Mouse (Mus musculus) regulatory T cell (primary cell): ENCODE measurements around the gene Actr5.

Source experiments
- in situ Hi-C: fragments of 300-600 bp; cut with MboI, MseI; formaldehyde crosslinking; loops from one replicate; pipeline ENCODE4 v1.15.1; 2025; ENCODE audit warnings: high pct_unique_total_duplicates

Gene Actr5

GRCm38 (mm10) chr2:158624718-158625222, at the start of gene Actr5:
Actr5 (plus strand) TSS chr2:158624888.
- in situ Hi-C loops: loop anchor here (10.0 kb wide), 1 partner anchor 540 kb away; no protein-coding TSS in a partner anchor

GRCm38 (mm10) chr2:158579979-158580378, 44.7 kb upstream of the Actr5 start:
- in situ Hi-C loops: no loop called here

GRCm38 (mm10) chr2:158584621-158585358, 39.9 kb upstream of the Actr5 start:
- in situ Hi-C loops: no loop called here

- in situ Hi-C loops: no loop called here
These were observed 36.0 kb upstream of the Actr5 start for GRCm38 (mm10) chr2:158588524-158589271.

- in situ Hi-C loops: no loop called here
These were observed 34.2 kb upstream of the Actr5 start for GRCm38 (mm10) chr2:158590495-158590894.

- in situ Hi-C loops: no loop called here
These were observed 33.4 kb upstream of the Actr5 start for GRCm38 (mm10) chr2:158591286-158591685.

- in situ Hi-C loops: no loop called here
These were observed 31.3 kb upstream of the Actr5 start for GRCm38 (mm10) chr2:158593371-158593770.

GRCm38 (mm10) chr2:158595103-158595502, 29.6 kb upstream of the Actr5 start:
- in situ Hi-C loops: no loop called here

GRCm38 (mm10) chr2:158595577-158595976, 29.1 kb upstream of the Actr5 start:
- in situ Hi-C loops: no loop called here

GRCm38 (mm10) chr2:158596803-158597202, 27.9 kb upstream of the Actr5 start:
- in situ Hi-C loops: no loop called here

GRCm38 (mm10) chr2:158600517-158600916, 24.2 kb upstream of the Actr5 start:
- in situ Hi-C loops: no loop called here

GRCm38 (mm10) chr2:158601326-158601725, 23.4 kb upstream of the Actr5 start:
- in situ Hi-C loops: no loop called here

GRCm38 (mm10) chr2:158602663-158603062, 22.0 kb upstream of the Actr5 start:
- in situ Hi-C loops: no loop called here

GRCm38 (mm10) chr2:158606511-158606964, 18.1 kb upstream of the Actr5 start:
- in situ Hi-C loops: no loop called here

GRCm38 (mm10) chr2:158609681-158610080, 15.0 kb upstream of the Actr5 start:
- in situ Hi-C loops: no loop called here

- in situ Hi-C loops: no loop called here
These were observed 14.0 kb upstream of the Actr5 start, which contains the start of gene Slc32a1 for GRCm38 (mm10) chr2:158610488-158611325. Slc32a1 (plus strand) TSS chr2:158610767.

GRCm38 (mm10) chr2:158611326-158611719, 13.4 kb upstream of the Actr5 start:
- in situ Hi-C loops: no loop called here

- in situ Hi-C loops: no loop called here
These were observed 12.7 kb upstream of the Actr5 start for GRCm38 (mm10) chr2:158611726-158612670.

- in situ Hi-C loops: no loop called here
These were observed 11.9 kb upstream of the Actr5 start for GRCm38 (mm10) chr2:158612671-158613250.
